Mouse (Mus musculus): Measurements from ENCODE around the gene Map4. TPM values are rescaled to one million over a fixed set of nuclear protein-coding genes. Genes with fewer than 3 reads are reported as not detected.

The Map4 gene
- total and polyA plus RNA-seq, 3 experiments, result 14.4 to 45.8 (median 28.9) TPM

DNA sequence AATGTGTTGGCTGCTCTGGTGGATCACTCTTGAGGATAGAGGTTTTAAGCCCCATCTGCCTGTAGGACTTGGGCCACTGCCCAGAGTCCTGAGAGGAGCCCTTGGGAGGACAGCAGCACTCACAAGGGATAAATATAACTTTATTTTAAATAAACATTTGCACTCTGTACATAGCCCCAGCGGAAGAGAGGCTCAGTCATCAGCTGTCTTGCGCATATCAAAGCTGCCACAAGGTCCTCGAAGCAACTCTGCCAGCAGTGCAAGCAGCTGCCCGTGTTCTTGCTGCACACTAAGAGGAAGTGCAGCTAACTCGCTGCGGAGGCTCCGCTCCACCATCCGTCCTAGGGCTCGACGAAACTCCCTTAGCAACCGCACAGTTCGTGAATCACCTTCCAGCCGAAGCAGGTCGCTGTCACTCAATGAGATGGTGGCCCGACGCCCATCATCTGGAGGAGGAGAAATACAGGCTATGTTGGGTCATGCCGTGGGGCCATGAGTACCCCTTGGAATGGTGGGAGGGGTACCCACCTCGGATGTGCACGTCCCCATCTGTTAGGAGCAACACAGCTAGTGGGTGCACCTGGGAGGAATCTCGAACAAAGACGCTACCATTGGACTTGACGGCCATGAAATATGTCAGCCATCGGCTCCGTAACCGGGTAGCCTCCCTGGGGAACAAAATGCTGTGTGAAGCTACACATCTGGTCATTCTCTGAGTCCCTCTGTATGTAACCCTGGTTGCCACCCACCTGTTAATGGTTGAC is 153.1 kb downstream of the Map4 start:
- no peak overlapping the region for H3K9ac ChIP-seq (ENCODE audit: insufficient read depth, low read depth)
- H3K36me3 ChIP-seq (replicated peaks in 1 of 2; ENCODE audit: control insufficient read depth in 1 of 2, insufficient read depth in 1 of 2, low read length in 1 of 2), result peaks cover 83 to 99% of the 10 kb centered on the region in 2 experiments
- peaks cover 0 to 6% of the 10 kb centered on the region in 2 experiments; a peak in 2 of 4 replicates for H3K4me1 ChIP-seq (ENCODE audit: control insufficient read depth in 1 of 2, insufficient read depth in 2 of 2)
- no peak overlapping the region for H3K4me2 ChIP-seq (ENCODE audit: insufficient read depth, low read depth, poor library complexity, severe bottlenecking)
- DNase-seq (ENCODE audit: extremely low read depth), result no peak
- in situ Hi-C loops (cut with MboI; ENCODE audit: low pct_ligation_motif_present, low pct_unique_long_range_greater_than_20kb, low sequenced_read_pairs), result no loop called here
- no peak overlapping the region for H3K4me3 ChIP-seq (replicated peaks in 1 of 3; ENCODE audit: low read depth in 2 of 3, low read length in 2 of 3, poor library complexity in 1 of 3)
- H3K79me2 ChIP-seq (replicated peaks; ENCODE audit: control insufficient read depth, extremely low read depth, insufficient read depth, poor library complexity, severe bottlenecking), result no peaks in the 10 kb centered on the region
- dilution Hi-C loops (cut with MboI; ENCODE audit: extremely low pct_ligation_motif_present, extremely low pct_unique_long_range_greater_than_20kb, low sequenced_read_pairs), result no loop called here
- no peak overlapping the region for H3K27ac ChIP-seq (ENCODE audit: insufficient read depth, low read depth)
- H3K27me3 ChIP-seq (replicated peaks), result no peaks in the 10 kb centered on the region
- no peaks in the 10 kb centered on the region for H3K9me3 ChIP-seq (replicated peaks; ENCODE audit: low read length)
- TF ChIP-seq SIN3A (IDR thresholded peaks at IDR 0.05; ENCODE audit: low read length) (no peak), RAD21 (IDR thresholded peaks at IDR 0.05; ENCODE audit: low read depth, low read length) (no peak), MXI1 (IDR thresholded peaks at IDR 0.05; ENCODE audit: low read depth, low read length) (no peak), EP300 (IDR thresholded peaks at IDR 0.05; ENCODE audit: low read length) (no peak), ETS1 (conservative IDR thresholded peaks at IDR 0.05; ENCODE audit: low read depth, low read length) (no peak), HCFC1 (IDR thresholded peaks at IDR 0.05; ENCODE audit: low read depth, low read length) (no peak), POLR2A (IDR thresholded peaks at IDR 0.05; ENCODE audit: low read depth, low read length) (no peak), KAT2A (IDR thresholded peaks at IDR 0.05; ENCODE audit: insufficient replicate concordance, low read length) (no peak), NRF1 (IDR thresholded peaks at IDR 0.05; ENCODE audit: low read depth, low read length) (no peak), TCF12 (IDR thresholded peaks at IDR 0.05; ENCODE audit: low read depth, low read length) (no peak), MAX (IDR thresholded peaks at IDR 0.05; ENCODE audit: low read length) (no peak), CHD1 (IDR thresholded peaks at IDR 0.05; ENCODE audit: low read depth, low read length) (no peak)

- no peaks in the 10 kb centered on the region for H3K27me3 ChIP-seq (replicated peaks)
- H3K9ac ChIP-seq (ENCODE audit: insufficient read depth, low read depth), result no peak overlapping the region
- in situ Hi-C loops (cut with MboI; ENCODE audit: low pct_ligation_motif_present, low pct_unique_long_range_greater_than_20kb, low sequenced_read_pairs) (no loop called here), dilution Hi-C loops (cut with MboI; ENCODE audit: extremely low pct_ligation_motif_present, extremely low pct_unique_long_range_greater_than_20kb, low sequenced_read_pairs) (no loop called here)
- H3K27ac ChIP-seq (ENCODE audit: insufficient read depth, low read depth), result no peak overlapping the region
- peaks cover 87 to 99% of the 10 kb centered on the region in 2 experiments for H3K36me3 ChIP-seq (replicated peaks in 1 of 2; ENCODE audit: control insufficient read depth in 1 of 2, insufficient read depth in 1 of 2, low read length in 1 of 2)
- H3K79me2 ChIP-seq (replicated peaks; ENCODE audit: control insufficient read depth, extremely low read depth, insufficient read depth, poor library complexity, severe bottlenecking), result no peaks in the 10 kb centered on the region
- no peak overlapping the region for H3K4me2 ChIP-seq (ENCODE audit: insufficient read depth, low read depth, poor library complexity, severe bottlenecking)
- no peak for DNase-seq (ENCODE audit: extremely low read depth)
- TF ChIP-seq TCF12 (IDR thresholded peaks at IDR 0.05; ENCODE audit: low read depth, low read length) (no peak), JUN (IDR thresholded peaks at IDR 0.05; ENCODE audit: insufficient read depth, low read depth, low read length) (no peak), CHD2 (IDR thresholded peaks at IDR 0.05; ENCODE audit: low read length) (no peak), MYC (IDR thresholded peaks at IDR 0.05; ENCODE audit: low read depth, low read length) (no peak), GABPA (IDR thresholded peaks at IDR 0.05; ENCODE audit: insufficient replicate concordance, low read depth, low read length) (no peak), USF2 (conservative IDR thresholded peaks at IDR 0.05; ENCODE audit: low read depth, low read length) (no peak), MEF2A (IDR thresholded peaks at IDR 0.05; ENCODE audit: borderline replicate concordance, low read depth, low read length) (no peak), POLR2A (IDR thresholded peaks at IDR 0.05; ENCODE audit: low read depth, low read length) (no peak; the same call in 1 of the 2 replicates), ZKSCAN1 (IDR thresholded peaks at IDR 0.05; ENCODE audit: borderline replicate concordance, low read depth, low read length) (no peak), KAT2A (IDR thresholded peaks at IDR 0.05; ENCODE audit: insufficient replicate concordance, low read length) (no peak), TBP (conservative IDR thresholded peaks at IDR 0.05; ENCODE audit: low read depth, low read length) (no peak), ETS1 (conservative IDR thresholded peaks at IDR 0.05; ENCODE audit: low read depth, low read length) (no peak), RCOR1 (conservative IDR thresholded peaks at IDR 0.05; ENCODE audit: low read depth, low read length) (no peak), NRF1 (IDR thresholded peaks at IDR 0.05; ENCODE audit: low read depth, low read length) (no peak), CHD1 (IDR thresholded peaks at IDR 0.05; ENCODE audit: low read depth, low read length) (no peak), PAX5 (IDR thresholded peaks at IDR 0.05; ENCODE audit: low read length) (no peak)
- H3K9me3 ChIP-seq (replicated peaks; ENCODE audit: low read length), result no peaks in the 10 kb centered on the region
- no peak overlapping the region for H3K4me3 ChIP-seq (replicated peaks in 1 of 3; ENCODE audit: low read depth in 2 of 3, low read length in 2 of 3, poor library complexity in 1 of 3)
- no peaks in the 10 kb centered on the region for H3K4me1 ChIP-seq (ENCODE audit: control insufficient read depth in 1 of 2, insufficient read depth in 2 of 2)
These were observed 154.4 kb downstream of the Map4 start for GRCm38 (mm10) chr9:110085693-110086092.

Data from CH12.LX (cell line).